Comparison of ENCODE assay signal across 8 mouse cellular contexts in genomic region chr5:34647581-34647980, GRCm38 (mm10). TPM values are rescaled to one million over a fixed set of nuclear protein-coding genes. Genes with fewer than 3 reads are reported as not detected.
A peak's percentile ranks its signal among the peaks of the same experiment; 100 is the strongest.
DNase-seq lines count a peak whose midpoint lies in the region; ATAC-seq and TF ChIP-seq lines count a peak whose summit lies in the region.

No protein-coding gene starts in this region.

- no peaks in the 10 kb centered on the region for H3K27me3 ChIP-seq in heart, embryonic 12.5 days (replicated peaks)
- H3K27me3 ChIP-seq in splenic B cell, adult 2 months (ENCODE audit: control insufficient read depth, insufficient read depth, low read length, poor library complexity, severe bottlenecking), result no peaks in the 10 kb centered on the region

- peaks cover 93% of the 10 kb centered on the region for H3K36me3 ChIP-seq in heart, embryonic 12.5 days
- peaks cover 8% of the 10 kb centered on the region for H3K36me3 ChIP-seq in splenic B cell, adult 2 months (ENCODE audit: control insufficient read depth, insufficient read depth, low read length, poor library complexity, severe bottlenecking)

- no peak overlapping the region for H3K9ac ChIP-seq in heart, embryonic 12.5 days

- H3K9me3 ChIP-seq in heart, embryonic 12.5 days (replicated peaks), result no peaks in the 10 kb centered on the region

- WGBS in heart, embryonic 12.5 days, result 48% methylated on average over 4 of the region's 4 CpGs

- no peak overlapping the region for H3K4me2 ChIP-seq in heart, embryonic 12.5 days

- H3K4me1 ChIP-seq in heart, embryonic 12.5 days (replicated peaks), result no peaks in the 10 kb centered on the region

- DNase-seq in heart, adult 8-10 months (ENCODE audit: low spot score), result peak; percentile 60
- peak; percentile 77 for DNase-seq in brain, embryonic 14.5 days (ENCODE audit: low read depth)
- DNase-seq in forelimb bud, embryonic 11.5 days (ENCODE audit: low read depth, low spot score), result peak; percentile 57
- DNase-seq in layer of hippocampus, adult 2 months (ENCODE audit: low spot score in 2 of 2), result peak; percentile 43 to 67
- DNase-seq in lung, postnatal 25 days (ENCODE audit: low spot score), result peak; percentile 65
- DNase-seq in splenic B cell, adult 2 months (ENCODE audit: low read depth, low spot score), result peak; percentile 87

- H3K4me3 ChIP-seq in heart, embryonic 12.5 days, result no peak overlapping the region
- H3K4me3 ChIP-seq in layer of hippocampus, adult 2 months, result no peak overlapping the region

- TF ChIP-seq CTCF in brain, embryonic 14.5 days (IDR thresholded peaks at IDR 0.05; ENCODE audit: borderline replicate concordance, extremely low read depth, insufficient read depth, insufficient read length), result peak; percentile 71; the same call in 1 of the 2 replicates
- peak; percentile 86 for TF ChIP-seq CTCF in layer of hippocampus, adult 2 months (conservative IDR thresholded peaks at IDR 0.05)

- no peak for TF ChIP-seq POLR2A in brain, embryonic 14.5 days (IDR thresholded peaks at IDR 0.05; ENCODE audit: borderline replicate concordance, extremely low read depth, insufficient read depth, insufficient read length, poor library complexity, severe bottlenecking)

- no peak overlapping the region for H3K27ac ChIP-seq in heart, embryonic 12.5 days (ENCODE audit: poor library complexity, severe bottlenecking)
- no peak overlapping the region for H3K27ac ChIP-seq in layer of hippocampus, adult 2 months

- no peak for ATAC-seq in heart, embryonic 12.5 days (ENCODE audit: insufficient number of reproducible peaks, low FRiP score)
- peak; percentile 37 for ATAC-seq in CD4-positive, CD25-positive, alpha-beta regulatory T cell, adult 4 months

RNA-seq across cellular contexts. Expression of gene Mfsd10, which starts 10.6 kb away (rescaled TPM):
- 10 to 100 TPM in 3 of 4 experiments, 1 to 10 TPM in 1; 8.9 to 15.3 (median 11.0) TPM for total RNA-seq in heart, adult 8-10 months (2022)
- polyA plus RNA-seq in heart, embryonic 12.5 days (2016; fragmentation: Nextera tagmentation; extraction: Ambion mirVana), result 72.2 and 76.5 TPM in 2 replicates
- 10 to 100 TPM; 45.6 to 83.5 TPM for polyA plus RNA-seq in CD4-positive, CD25-positive, alpha-beta regulatory T cell, adult 4 months (2017; shearing (Covaris generic))
- 141 and 266 TPM in 2 replicates for polyA plus RNA-seq in brain, embryonic 14.5 days (2012; rRNA removed)
- total RNA-seq in layer of hippocampus, adult 2 months (2021), result 10 to 100 TPM; 38.3 to 48.1 TPM

RNA-seq across cellular contexts. Expression of gene Nop14, which starts 12.4 kb away (rescaled TPM):
- 10 to 100 TPM; 12.0 to 14.6 (median 12.8) TPM for total RNA-seq in heart, adult 8-10 months (2022)
- 19.2 and 19.9 TPM in 2 replicates for polyA plus RNA-seq in heart, embryonic 12.5 days (2016; fragmentation: Nextera tagmentation; extraction: Ambion mirVana)
- polyA plus RNA-seq in CD4-positive, CD25-positive, alpha-beta regulatory T cell, adult 4 months (2017; shearing (Covaris generic)), result 10 to 100 TPM; 28.1 to 31.6 TPM
- polyA plus RNA-seq in brain, embryonic 14.5 days (2012; rRNA removed), result 21.5 and 25.1 TPM in 2 replicates
- total RNA-seq in layer of hippocampus, adult 2 months (2021), result 10 to 100 TPM; 16.0 to 16.9 TPM

RNA-seq across cellular contexts. Expression of gene Grk4, which starts 12.6 kb away (rescaled TPM):
- 1 to 10 TPM in 1 of 4 experiments, under 1 TPM in 3; 0.57 to 1.8 (median 0.69) TPM for total RNA-seq in heart, adult 8-10 months (2022)
- polyA plus RNA-seq in heart, embryonic 12.5 days (2016; fragmentation: Nextera tagmentation; extraction: Ambion mirVana), result 2.7 and 3.6 TPM in 2 replicates
- polyA plus RNA-seq in CD4-positive, CD25-positive, alpha-beta regulatory T cell, adult 4 months (2017; shearing (Covaris generic)), result 1 to 10 TPM; 3.0 to 6.4 TPM
- polyA plus RNA-seq in brain, embryonic 14.5 days (2012; rRNA removed), result 1.7 and 2.3 TPM in 2 replicates
- total RNA-seq in layer of hippocampus, adult 2 months (2021), result 1 to 10 TPM; 4.5 to 6.3 TPM
